In genomic region chr11:105312311-105312942, GRCm38 (mm10) we compare ENCODE assay signal across 9 mouse cellular contexts. TPM values are rescaled to one million over a fixed set of nuclear protein-coding genes. Genes with fewer than 3 reads are reported as not detected.
DNase-seq lines count a peak whose midpoint lies in the region; ATAC-seq and TF ChIP-seq lines count a peak whose summit lies in the region.
"Had no signal": no experiment of that assay in that cellular context is flagged by ENCODE, and none has a peak within 500 bp of the region (broad histone marks: within the 10 kb centered on the region; RNA-seq: fewer than 3 reads in every experiment).

No protein-coding gene starts in this region.

- no peak for ATAC-seq in forebrain, embryonic 11.5 days (replicated peaks; ENCODE audit: low FRiP score)
- ATAC-seq in forebrain, postnatal 0 days, result no peak; the same call in 1 of the 2 replicates
- no peak for ATAC-seq in limb, embryonic 14.5 days (ENCODE audit: low FRiP score, low read depth)

- TF ChIP-seq POLR2A in limb, embryonic 14.5 days (IDR thresholded peaks at IDR 0.05; ENCODE audit: borderline replicate concordance, extremely low read depth, insufficient read depth, insufficient read length), result no peak

- H3K9me3 ChIP-seq in forebrain, embryonic 11.5 days (ENCODE audit: control insufficient read depth, low read length), result no peaks in the 10 kb centered on the region
- no peaks in the 10 kb centered on the region for H3K9me3 ChIP-seq in forebrain, postnatal 0 days (ENCODE audit: low read length)
- no peaks in the 10 kb centered on the region for H3K9me3 ChIP-seq in limb, embryonic 14.5 days (ENCODE audit: control insufficient read depth, low read length)

- no peak overlapping the region for H3K4me3 ChIP-seq in forebrain, embryonic 11.5 days (ENCODE audit: low read depth, low read length)
- no peak overlapping the region for H3K4me3 ChIP-seq in forebrain, postnatal 0 days (ENCODE audit: low read depth, low read length)
- no peak overlapping the region for H3K4me3 ChIP-seq in layer of hippocampus, adult 2 months
- no peak overlapping the region for H3K4me3 ChIP-seq in limb, embryonic 14.5 days (replicated peaks; ENCODE audit: low read length)

- TF ChIP-seq CTCF in forebrain, postnatal 0 days (IDR thresholded peaks at IDR 0.05; ENCODE audit: low read depth), result no peak
- TF ChIP-seq CTCF in layer of hippocampus, adult 2 months (conservative IDR thresholded peaks at IDR 0.05), result no peak

- DNase-seq in forebrain, embryonic 11.5 days (ENCODE audit: low spot score), result no peak
- no peak for DNase-seq in forebrain, postnatal 0 days
- no peak for DNase-seq in layer of hippocampus, adult 2 months (ENCODE audit: low spot score in 2 of 2)
- no peak for DNase-seq in layer of hippocampus, adult 9-10 months (ENCODE audit: low spot score)
- peak; percentile 48 for DNase-seq in embryo, embryonic 10.5 days (ENCODE audit: low spot score)
- DNase-seq in limb, embryonic 14.5 days (ENCODE audit: low spot score), result no peak
- DNase-seq in urinary bladder, adult 2 months (ENCODE audit: low spot score), result no peak
- DNase-seq in cerebellum, adult 18-20 months, result no peak

- no peak overlapping the region for H3K9ac ChIP-seq in forebrain, embryonic 11.5 days (ENCODE audit: low read length)
- no peak overlapping the region for H3K9ac ChIP-seq in forebrain, postnatal 0 days
- no peak overlapping the region for H3K9ac ChIP-seq in limb, embryonic 14.5 days (ENCODE audit: low read depth, low read length, severe bottlenecking)

- H3K4me2 ChIP-seq in forebrain, embryonic 11.5 days (ENCODE audit: low read depth, low read length, severe bottlenecking), result no peak overlapping the region
- H3K4me2 ChIP-seq in forebrain, postnatal 0 days (ENCODE audit: low read depth), result no peak overlapping the region
- H3K4me2 ChIP-seq in limb, embryonic 14.5 days (replicated peaks; ENCODE audit: low read depth, low read length, severe bottlenecking), result no peak overlapping the region

- H3K27ac ChIP-seq in forebrain, embryonic 11.5 days (ENCODE audit: low read depth, low read length), result 0 out of 2 replicates have a peak overlapping the region, but pooled peaks have one; percentile 50
- H3K27ac ChIP-seq in forebrain, postnatal 0 days (ENCODE audit: low read depth, low read length), result no peak overlapping the region
- H3K27ac ChIP-seq in layer of hippocampus, adult 2 months, result peak overlapping the region; percentile 24; the same call in 1 of the 2 replicates
- peak overlapping the region; percentile 66 for H3K27ac ChIP-seq in limb, embryonic 14.5 days (replicated peaks; ENCODE audit: low read depth, low read length)

- H3K36me3 ChIP-seq in forebrain, embryonic 11.5 days (ENCODE audit: control insufficient read depth, insufficient read depth, low read length), result no peaks in the 10 kb centered on the region
- H3K36me3 ChIP-seq in forebrain, postnatal 0 days (ENCODE audit: insufficient read depth), result no peaks in the 10 kb centered on the region
- H3K36me3 ChIP-seq in limb, embryonic 14.5 days (ENCODE audit: control insufficient read depth, insufficient read depth, low read length), result peaks cover 9% of the 10 kb centered on the region; the same call in 1 of the 2 replicates

- peaks cover 19% of the 10 kb centered on the region for H3K4me1 ChIP-seq in forebrain, embryonic 11.5 days (replicated peaks; ENCODE audit: control insufficient read depth, insufficient read depth, low read length)
- H3K4me1 ChIP-seq in forebrain, postnatal 0 days (ENCODE audit: insufficient read depth), result peaks cover 5% of the 10 kb centered on the region
- peaks cover 43% of the 10 kb centered on the region for H3K4me1 ChIP-seq in limb, embryonic 14.5 days (ENCODE audit: control insufficient read depth, insufficient read depth, low read length)

- 64% methylated on average over 12 of the region's 12 CpGs for WGBS in forebrain, embryonic 11.5 days
- 63% methylated on average over 12 of the region's 12 CpGs for WGBS in forebrain, postnatal 0 days
- WGBS in limb, embryonic 14.5 days, result 13% methylated on average over 12 of the region's 12 CpGs

- H3K27me3 ChIP-seq in forebrain, embryonic 11.5 days (ENCODE audit: control insufficient read depth, insufficient read depth, low read length), result no peaks in the 10 kb centered on the region
- no peaks in the 10 kb centered on the region for H3K27me3 ChIP-seq in forebrain, postnatal 0 days (ENCODE audit: insufficient read depth, low read length)
- no peaks in the 10 kb centered on the region for H3K27me3 ChIP-seq in limb, embryonic 14.5 days (ENCODE audit: control insufficient read depth, insufficient read depth, low read length)
- H3K27me3 ChIP-seq: CH12.LX had no signal

RNA-seq across cellular contexts. Expression of gene Mrc2, which starts 20.0 kb away (rescaled TPM):
- polyA plus RNA-seq in forebrain, embryonic 11.5 days (2014; fragmentation: Nextera tagmentation; extraction: Ambion mirVana), result 11.4 and 11.9 TPM in 2 replicates
- total RNA-seq in forebrain, postnatal 0 days (2014; rRNA removed), result 8.2 and 13.2 TPM in 2 replicates
- polyA plus RNA-seq in forebrain, postnatal 0 days (2015; fragmentation: Nextera tagmentation; extraction: Ambion mirVana), result 2.3 and 2.4 TPM in 2 replicates
- 1 to 10 TPM; 4.1 to 5.7 TPM for total RNA-seq in layer of hippocampus, adult 2 months (2021)
- polyA plus RNA-seq in limb, embryonic 14.5 days (2012; rRNA removed), result 98.5 and 125 TPM in 2 replicates
- 26.4 and 27.5 TPM in 2 replicates for polyA plus RNA-seq in limb, embryonic 14.5 days (2014; fragmentation: Nextera tagmentation; extraction: Ambion mirVana)
- polyA plus RNA-seq in urinary bladder, adult 2 months (2012; rRNA removed), result 24.4 and 32.4 TPM in 2 replicates
